Mouse (Mus musculus) erythroblast, embryonic 14.5 days (primary cell): Measurements from ENCODE around the gene Bdkrb2.

Experiments used
- GATA1 ChIP-seq: IDR thresholded peaks from 2 replicates; pipeline ENCODE4 v1.6.1; 2012; ENCODE audit warnings: low read length, inconsistent platforms, mixed read lengths
- TAL1 ChIP-seq: IDR thresholded peaks from 3 replicates; pipeline ENCODE4 v1.6.1; 2012; ENCODE audit warnings: low read length, inconsistent platforms, mixed read lengths

GRCm38 (mm10) chr12:105542513-105542912 is 20.5 kb upstream of the Bdkrb2 start:
- TF ChIP-seq GATA1 (no peak), TAL1 (no peak)
